Mouse (Mus musculus) heart, embryonic 16.5 days (tissue): ENCODE measurements at regions not wholly inside any gene's neighbourhood (a gene's known extent, or its start where the extent isn't known, plus 50 kb on each side); places are given as distances from the start of the nearest gene placed in this dataset.

Experiments
- ATAC-seq: fragments of 200-750 bp; cut with Nextera tagmentation; replicated peaks from 2 replicates; pipeline ENCODE4 v1.8.0; 2017; ENCODE audit warnings: moderate number of reproducible peaks; ENCODE audit not compliant: insufficient read depth, low FRiP score; ENCODE audit errors: extremely low read depth
- H3K27ac ChIP-seq: fragments of 300-500 bp; sonication (generic); 2 replicates; pipeline ENCODE4 v1.5.1; 2014; ENCODE audit warnings: mild to moderate bottlenecking, low read length, control low read depth, moderate library complexity
- H3K27me3 ChIP-seq: fragments of 300-500 bp; sonication (generic); 2 replicates; pipeline ENCODE4 v1.6.1; 2014; ENCODE audit warnings: low read length, mixed read lengths; ENCODE audit not compliant: control insufficient read depth, insufficient read depth
- H3K36me3 ChIP-seq: fragments of 300-500 bp; sonication (generic); 2 replicates; pipeline ENCODE4 v1.6.1; 2014; ENCODE audit not compliant: control insufficient read depth, insufficient read depth
- H3K4me1 ChIP-seq: fragments of 300-500 bp; sonication (generic); 2 replicates; pipeline ENCODE4 v1.6.1; 2014; ENCODE audit warnings: low read length, mixed read lengths; ENCODE audit not compliant: control insufficient read depth, insufficient read depth
- H3K4me2 ChIP-seq: fragments of 300-500 bp; sonication (generic); 2 replicates; pipeline ENCODE4 v1.6.1; 2014; ENCODE audit warnings: low read depth, mild to moderate bottlenecking, control low read depth, low read length
- H3K4me3 ChIP-seq: fragments of 300-500 bp; sonication (generic); 2 replicates; pipeline ENCODE4 v1.5.1; 2014; ENCODE audit warnings: mild to moderate bottlenecking, control low read depth, low read length
- H3K9ac ChIP-seq: fragments of 300-500 bp; sonication (generic); 2 replicates; pipeline ENCODE4 v1.6.1; 2014; ENCODE audit warnings: low read length, control low read depth
- H3K9me3 ChIP-seq: fragments of 300-500 bp; sonication (generic); replicated peaks from 2 replicates; pipeline ENCODE4 v1.6.1; 2016; ENCODE audit warnings: low read length; ENCODE audit not compliant: control insufficient read depth
- WGBS: fragments of 180-500 bp; shearing (Covaris S2); extraction: QIAGEN DNeasy Blood & Tissue Kit; methylation state at CpG from one replicate; pipeline ENCODE4 v1.1.7; 2014; 5-methylcytosine and 5-hydroxymethylcytosine counted together

- Histone ChIP-seq H3K9me3 (no peaks in the 10 kb centered on the region), H3K4me2 (no peak overlapping the region), H3K9ac (no peak overlapping the region), H3K4me3 (no peak overlapping the region), H3K4me1 (no peaks in the 10 kb centered on the region), H3K27me3 (peaks cover 2% of the 10 kb centered on the region; the same call in 1 of the 2 replicates), H3K27ac (no peak overlapping the region), H3K36me3 (no peaks in the 10 kb centered on the region)
- no peak for ATAC-seq
- 48% methylated on average over 3 of the region's 3 CpGs for WGBS
Observed at GRCm38 (mm10) chr13:107389074-107389473, 367.1 kb upstream of the Kif2a start.

DNA sequence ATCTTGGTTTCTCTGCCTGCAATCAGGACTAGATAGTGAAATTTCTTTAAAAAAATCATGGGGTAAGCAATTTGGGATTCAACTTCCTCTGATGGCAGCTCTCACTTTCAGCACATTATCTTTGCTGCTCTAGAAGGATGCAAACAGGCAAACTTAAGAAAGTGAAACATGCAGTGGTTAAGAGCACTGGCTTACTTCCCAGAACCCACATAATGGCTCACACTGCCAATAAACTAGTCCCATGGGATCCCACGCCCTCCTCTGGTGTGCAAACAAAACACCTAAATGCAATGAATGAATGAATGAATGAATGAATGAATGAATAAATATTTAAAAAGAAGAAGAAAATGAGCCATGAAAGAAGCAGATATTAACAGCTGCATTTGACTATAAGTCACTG is 356.1 kb upstream of the Kif2a start:
- no peak overlapping the region for H3K9ac ChIP-seq
- no peaks in the 10 kb centered on the region; the same call in 1 of the 2 replicates for H3K27me3 ChIP-seq
- 68% methylated on average over 1 of the region's 1 CpGs for WGBS
- no peak overlapping the region for H3K4me3 ChIP-seq
- no peaks in the 10 kb centered on the region for H3K36me3 ChIP-seq
- no peak overlapping the region for H3K27ac ChIP-seq
- H3K4me1 ChIP-seq: no peaks in the 10 kb centered on the region
- no peaks in the 10 kb centered on the region for H3K9me3 ChIP-seq
- ATAC-seq: no peak
- no peak overlapping the region for H3K4me2 ChIP-seq

DNA sequence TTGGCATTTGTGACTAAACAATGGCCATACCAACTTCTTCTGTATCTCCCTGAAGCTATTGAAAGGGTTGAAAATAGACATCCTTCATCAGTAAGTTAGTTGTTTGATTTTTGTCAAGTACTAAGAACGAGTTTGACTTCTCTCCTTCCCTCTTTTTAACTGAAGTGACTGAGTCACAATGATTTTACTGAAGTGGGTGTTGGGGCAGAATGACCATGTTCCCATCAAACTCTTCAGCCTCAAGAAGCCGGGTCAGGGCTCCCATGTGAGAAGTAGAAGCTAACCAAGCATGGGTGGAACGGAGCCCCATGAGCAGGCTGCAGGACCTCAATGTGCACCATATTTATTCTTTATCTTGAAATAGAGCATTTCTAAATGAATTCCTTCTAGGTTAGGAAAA is 350.7 kb upstream of the Kif2a start:
- H3K9me3 ChIP-seq: no peaks in the 10 kb centered on the region
- H3K27me3 ChIP-seq: no peaks in the 10 kb centered on the region; the same call in 1 of the 2 replicates
- H3K4me3 ChIP-seq: no peak overlapping the region
- ATAC-seq: no peak
- 85% methylated on average over 3 of the region's 3 CpGs for WGBS
- H3K4me2 ChIP-seq: no peak overlapping the region
- H3K9ac ChIP-seq: no peak overlapping the region
- no peak overlapping the region for H3K27ac ChIP-seq
- H3K4me1 ChIP-seq: peaks cover 5% of the 10 kb centered on the region; the same call in 1 of the 2 replicates
- H3K36me3 ChIP-seq: no peaks in the 10 kb centered on the region

DNA sequence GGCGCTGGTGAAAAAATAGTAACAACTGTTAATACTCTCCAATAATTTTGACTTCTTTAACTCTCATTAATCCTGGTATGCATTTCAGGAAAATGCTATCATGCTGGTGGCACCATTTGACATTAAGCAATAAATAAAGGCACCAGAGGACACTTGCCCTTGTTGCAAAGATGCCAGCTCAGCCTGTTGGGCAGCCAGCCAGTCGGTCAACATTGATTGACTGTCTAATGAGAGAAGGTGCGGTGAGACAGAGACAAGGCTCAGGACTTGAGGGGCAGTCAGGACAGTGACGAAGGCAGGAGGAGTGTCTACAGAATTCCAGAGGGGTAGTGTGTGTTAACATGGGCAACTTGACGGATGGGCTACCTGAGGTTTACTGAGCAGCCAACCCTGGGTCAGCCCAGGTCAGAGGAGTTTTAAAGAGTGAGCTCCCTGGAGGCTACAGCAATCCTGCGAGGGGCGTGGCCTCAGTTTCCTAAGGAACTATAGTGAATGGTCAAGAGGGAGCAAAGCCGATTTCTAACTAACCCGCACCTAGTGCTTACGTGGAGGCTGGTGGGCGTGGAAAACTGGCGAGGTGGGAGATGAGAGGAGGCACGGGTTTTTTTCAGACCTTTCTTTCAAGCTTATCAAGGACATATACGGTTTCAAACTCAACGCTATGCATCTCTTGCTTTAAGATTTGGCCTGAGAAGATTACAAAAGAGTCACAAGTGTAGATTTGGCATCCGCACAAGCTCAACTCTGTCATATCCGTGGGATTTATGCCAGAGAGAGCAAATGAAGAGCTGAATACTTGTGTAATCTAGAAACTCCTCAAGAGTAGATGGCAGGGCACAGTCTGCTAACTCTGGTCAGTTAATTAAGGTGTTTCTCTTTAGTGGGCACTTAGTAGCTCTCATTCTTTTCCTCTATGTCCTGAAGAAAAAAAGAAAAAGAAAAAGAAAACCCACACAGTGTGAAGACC is 350.0 kb upstream of the Kif2a start:
- no peak for ATAC-seq
- Histone ChIP-seq H3K9me3 (no peaks in the 10 kb centered on the region; the same call in 1 of the 2 replicates), H3K27me3 (no peaks in the 10 kb centered on the region; the same call in 1 of the 2 replicates), H3K4me1 (peaks cover 5% of the 10 kb centered on the region; the same call in 1 of the 2 replicates), H3K9ac (no peak overlapping the region), H3K4me2 (peak overlapping the region; percentile 47), H3K4me3 (peak overlapping the region; percentile 14; the same call in 1 of the 2 replicates), H3K36me3 (no peaks in the 10 kb centered on the region), H3K27ac (no peak overlapping the region)
- WGBS: 32% methylated on average over 17 of the region's 17 CpGs

- no peak overlapping the region for H3K4me2 ChIP-seq
- H3K4me3 ChIP-seq: no peak overlapping the region
- no peak overlapping the region for H3K9ac ChIP-seq
- H3K27me3 ChIP-seq: no peaks in the 10 kb centered on the region
- peaks cover 5% of the 10 kb centered on the region; the same call in 1 of the 2 replicates for H3K4me1 ChIP-seq
- ATAC-seq: no peak
- no peaks in the 10 kb centered on the region; the same call in 1 of the 2 replicates for H3K9me3 ChIP-seq
- 91% methylated on average over 9 of the region's 9 CpGs for WGBS
- no peak overlapping the region for H3K27ac ChIP-seq
- H3K36me3 ChIP-seq: no peaks in the 10 kb centered on the region
Observed at GRCm38 (mm10) chr13:107367639-107368038, 345.7 kb upstream of the Kif2a start.

DNA sequence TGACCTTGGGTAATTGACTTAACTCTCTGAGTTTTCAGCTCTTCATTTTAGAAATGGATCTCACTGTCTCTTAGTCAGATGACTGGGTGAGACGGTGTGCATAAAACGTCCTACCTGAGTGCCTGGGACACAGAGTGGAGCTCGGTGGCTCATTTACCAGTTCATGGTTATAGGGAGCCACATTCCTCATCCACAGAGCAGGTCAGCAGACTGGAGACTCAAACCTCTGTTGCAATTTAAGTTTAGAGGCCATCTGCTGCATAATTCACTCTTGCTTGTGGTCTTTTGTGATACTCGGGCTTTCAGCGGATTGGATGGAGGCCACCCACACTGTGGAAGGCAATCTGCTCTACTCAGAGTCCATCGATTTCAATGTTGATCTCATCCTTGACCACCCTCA is 343.8 kb upstream of the Kif2a start:
- H3K9me3 ChIP-seq: no peaks in the 10 kb centered on the region; the same call in 1 of the 2 replicates
- no peak overlapping the region for H3K4me3 ChIP-seq
- no peaks in the 10 kb centered on the region for H3K4me1 ChIP-seq
- H3K27me3 ChIP-seq: no peaks in the 10 kb centered on the region
- H3K36me3 ChIP-seq: no peaks in the 10 kb centered on the region
- H3K9ac ChIP-seq: no peak overlapping the region
- H3K4me2 ChIP-seq: no peak overlapping the region
- no peak for ATAC-seq
- WGBS: 80% methylated on average over 6 of the region's 6 CpGs
- no peak overlapping the region for H3K27ac ChIP-seq

DNA sequence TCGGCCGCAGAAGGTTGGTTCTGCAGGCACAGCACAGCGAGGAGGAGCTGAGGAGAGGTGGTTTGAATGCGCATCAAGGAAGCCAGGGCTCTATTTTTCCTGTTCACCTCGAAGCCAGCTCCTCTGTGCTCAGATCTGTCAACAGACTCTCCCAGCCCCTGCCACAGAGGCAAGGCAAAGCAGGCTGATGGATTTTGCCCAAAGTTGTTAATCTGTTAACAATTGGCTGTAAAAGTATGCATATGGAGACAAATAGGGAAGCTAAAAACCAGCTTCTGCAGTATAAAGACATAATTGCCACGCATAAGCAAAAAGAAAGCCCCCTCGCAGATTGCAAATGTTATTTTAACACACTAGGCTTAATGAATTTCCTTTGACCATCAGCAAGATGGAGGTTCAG is 343.3 kb upstream of the Kif2a start:
- no peaks in the 10 kb centered on the region; the same call in 1 of the 2 replicates for H3K9me3 ChIP-seq
- H3K4me1 ChIP-seq: no peaks in the 10 kb centered on the region
- no peak for ATAC-seq
- WGBS: 72% methylated on average over 7 of the region's 7 CpGs
- no peaks in the 10 kb centered on the region for H3K27me3 ChIP-seq
- no peak overlapping the region for H3K4me3 ChIP-seq
- no peaks in the 10 kb centered on the region for H3K36me3 ChIP-seq
- no peak overlapping the region for H3K9ac ChIP-seq
- H3K27ac ChIP-seq: no peak overlapping the region
- H3K4me2 ChIP-seq: no peak overlapping the region

DNA sequence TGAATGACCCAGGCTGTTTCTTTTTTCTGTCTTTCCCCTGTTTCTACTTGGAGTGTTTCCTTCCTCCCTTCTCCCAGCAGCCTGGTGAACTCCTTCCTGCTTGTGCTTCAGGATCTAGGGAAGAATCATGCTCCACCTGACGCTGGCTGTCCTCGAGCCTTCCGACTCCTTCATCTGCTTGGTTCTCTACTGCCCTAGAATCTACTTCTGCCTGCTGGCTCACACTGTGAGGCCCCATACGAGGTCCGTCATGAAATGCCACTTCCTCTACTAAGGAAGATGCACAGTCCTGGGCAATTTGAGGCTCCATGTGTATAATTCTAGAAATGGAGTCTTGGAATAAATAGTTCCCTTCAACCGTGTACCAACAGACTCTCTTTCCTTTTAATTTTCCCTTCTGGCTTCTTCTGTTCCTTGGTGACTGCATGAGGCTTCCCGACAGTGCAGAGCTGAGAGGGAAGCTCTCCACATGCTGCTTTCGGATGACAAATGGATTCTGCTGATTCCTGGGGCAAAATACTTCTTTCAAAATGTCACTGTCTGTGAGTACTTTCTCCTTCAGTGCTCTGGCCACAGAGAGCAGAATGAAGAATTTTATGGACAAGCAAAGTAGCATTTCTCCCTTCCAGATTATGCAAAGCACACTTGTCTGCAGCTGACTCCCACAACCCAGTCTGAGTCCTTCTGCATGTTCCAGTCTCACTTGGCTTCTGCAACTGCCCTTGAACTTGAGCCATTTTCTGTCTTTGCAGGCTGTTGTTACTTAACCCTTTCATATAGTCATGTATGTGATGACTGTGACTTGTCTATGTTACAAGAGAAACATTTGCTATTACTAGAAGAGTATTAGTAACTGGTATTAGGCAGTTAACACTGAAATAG is 341.1 kb upstream of the Kif2a start:
- no peak overlapping the region for H3K27ac ChIP-seq
- H3K4me3 ChIP-seq: no peak overlapping the region
- no peaks in the 10 kb centered on the region for H3K36me3 ChIP-seq
- no peaks in the 10 kb centered on the region for H3K27me3 ChIP-seq
- no peak overlapping the region for H3K9ac ChIP-seq
- WGBS: 64% methylated on average over 8 of the region's 8 CpGs
- no peak for ATAC-seq
- H3K9me3 ChIP-seq: no peaks in the 10 kb centered on the region; the same call in 1 of the 2 replicates
- no peaks in the 10 kb centered on the region for H3K4me1 ChIP-seq
- no peak overlapping the region for H3K4me2 ChIP-seq
